In the genomic region with DNA sequence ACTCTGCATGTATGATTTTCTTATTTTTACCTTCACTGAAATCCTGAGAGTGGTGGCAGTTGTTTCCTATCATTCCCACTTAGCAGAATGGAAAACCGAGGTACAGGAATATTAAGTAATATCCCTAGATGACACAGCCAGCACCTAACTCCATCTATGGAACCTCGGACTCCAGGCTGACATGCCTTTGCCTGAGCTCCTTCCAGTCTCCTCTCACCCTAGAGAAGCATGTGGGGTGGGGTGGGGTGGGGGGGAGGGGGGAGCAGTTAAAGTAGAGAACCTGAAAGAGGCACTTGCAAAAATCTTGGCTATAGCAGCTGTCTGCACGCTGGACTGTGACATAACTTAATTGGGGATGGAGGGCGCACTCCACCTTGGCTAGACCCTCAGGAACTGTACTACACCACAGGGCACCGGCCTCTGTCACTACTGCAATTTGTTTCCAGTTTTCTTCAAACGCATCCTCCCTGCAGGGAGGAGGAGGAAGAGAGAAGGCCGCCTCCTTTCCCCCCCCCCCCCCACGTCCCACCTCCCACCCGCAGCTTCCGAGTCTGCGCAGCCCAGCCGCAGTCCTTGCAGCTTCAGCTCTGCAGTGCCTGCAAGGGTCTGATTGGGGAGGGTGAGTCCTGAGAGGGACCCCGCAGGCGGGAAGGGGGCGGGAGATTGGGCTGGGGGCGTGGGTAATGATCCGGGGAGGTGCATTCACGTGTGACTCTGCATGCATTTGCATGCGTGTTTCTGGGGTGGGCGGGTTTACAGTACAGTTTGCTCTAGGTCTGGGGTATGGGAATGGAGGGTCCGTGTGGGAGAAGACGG, we compare ENCODE assay signal across 12 mouse cellular contexts. TPM values are rescaled to one million over a fixed set of nuclear protein-coding genes. Genes with fewer than 3 reads are reported as not detected.
A peak's percentile ranks its signal among the peaks of the same experiment; 100 is the strongest.
DNase-seq lines count a peak whose midpoint lies in the region; ATAC-seq lines count a peak whose summit lies in the region.
"Had no signal": no experiment of that assay in that cellular context is flagged by ENCODE, and none has a peak within 500 bp of the region (broad histone marks: within the 10 kb centered on the region; RNA-seq: fewer than 3 reads in every experiment).

No protein-coding gene starts in this region.

- no peak overlapping the region for H3K9ac ChIP-seq in stomach, embryonic 16.5 days (ENCODE audit: low read length)
- H3K9ac ChIP-seq: limb, embryonic 15.5 days had no signal

- WGBS in midbrain, embryonic 10.5 days = 7% methylated on average over 21 of the region's 22 CpGs
- WGBS in stomach, embryonic 16.5 days = 5% methylated on average over 22 of the region's 22 CpGs

- ATAC-seq in stomach, embryonic 16.5 days (ENCODE audit: insufficient read depth, low FRiP score) = 0 out of 2 replicates have a peak, but pooled peaks have one; percentile 13
- no peak for ATAC-seq in activated CD4-positive, CD25-positive, alpha-beta regulatory T cell, adult 4 months

- no peak overlapping the region for H3K27ac ChIP-seq in midbrain, embryonic 10.5 days (replicated peaks)
- H3K27ac ChIP-seq in stomach, embryonic 16.5 days (ENCODE audit: low read length) = no peak overlapping the region
- H3K27ac ChIP-seq: limb, embryonic 15.5 days had no signal

- peaks cover 6% of the 10 kb centered on the region for H3K4me1 ChIP-seq in midbrain, embryonic 10.5 days
- no peaks in the 10 kb centered on the region for H3K4me1 ChIP-seq in stomach, embryonic 16.5 days (ENCODE audit: control insufficient read depth, insufficient read depth, low read length)
- H3K4me1 ChIP-seq: limb, embryonic 15.5 days had no signal

- DNase-seq in retina, postnatal 1 day = peak; percentile 43
- no peak for DNase-seq in retina, embryonic 14.5 days (ENCODE audit: low spot score)
- peak; percentile 16 to 19 for DNase-seq in frontal cortex, postnatal 36 days (ENCODE audit: low spot score in 2 of 2)
- DNase-seq in midbrain, embryonic 10.5 days (ENCODE audit: low spot score) = peak; percentile 15
- no peak for DNase-seq in heart, adult 18-20 months
- DNase-seq in kidney, adult 18-20 months = no peak
- DNase-seq: thymus, postnatal 14 days had no signal

- H3K4me3 ChIP-seq in midbrain, embryonic 10.5 days = peak overlapping the region; percentile 43
- no peak overlapping the region for H3K4me3 ChIP-seq in stomach, embryonic 16.5 days (replicated peaks; ENCODE audit: low read length)
- H3K4me3 ChIP-seq: limb, embryonic 15.5 days had no signal

- H3K4me2 ChIP-seq in stomach, embryonic 16.5 days (ENCODE audit: low read depth, low read length) = no peak overlapping the region
- H3K4me2 ChIP-seq: limb, embryonic 15.5 days had no signal

- H3K9me3 ChIP-seq in midbrain, embryonic 10.5 days (replicated peaks) = no peaks in the 10 kb centered on the region
- no peaks in the 10 kb centered on the region for H3K9me3 ChIP-seq in stomach, embryonic 16.5 days (replicated peaks; ENCODE audit: control insufficient read depth, low read length)
- H3K9me3 ChIP-seq: G1E; limb, embryonic 15.5 days had no signal

- H3K36me3 ChIP-seq in midbrain, embryonic 10.5 days = no peaks in the 10 kb centered on the region
- no peaks in the 10 kb centered on the region for H3K36me3 ChIP-seq in stomach, embryonic 16.5 days (ENCODE audit: control insufficient read depth, insufficient read depth, low read length)
- H3K36me3 ChIP-seq: G1E; limb, embryonic 15.5 days had no signal

- no peaks in the 10 kb centered on the region for H3K27me3 ChIP-seq in midbrain, embryonic 10.5 days (ENCODE audit: low read depth, poor library complexity, severe bottlenecking)
- H3K27me3 ChIP-seq in stomach, embryonic 16.5 days (ENCODE audit: control insufficient read depth, insufficient read depth, low read length) = no peaks in the 10 kb centered on the region
- H3K27me3 ChIP-seq: limb, embryonic 15.5 days had no signal

RNA-seq across cellular contexts. Expression of gene Gm20715, which starts 4.8 kb away (rescaled TPM):
- polyA plus RNA-seq in midbrain, embryonic 10.5 days (2016; fragmentation: Nextera tagmentation; extraction: Ambion mirVana) = not detected in 2 replicates
- polyA plus RNA-seq in stomach, embryonic 16.5 days (2015; fragmentation: Nextera tagmentation; extraction: Ambion mirVana) = not detected in 2 replicates
- not detected for total RNA-seq in heart, adult 18-20 months (2021)
- not detected for polyA plus RNA-seq in activated CD4-positive, CD25-positive, alpha-beta regulatory T cell, adult 4 months (2017; shearing (Covaris generic))
- polyA plus RNA-seq: G1E; heart, embryonic 14.5 days; limb, embryonic 15.5 days had no signal

RNA-seq across cellular contexts. Expression of gene Smim17, which starts 16.3 kb away (rescaled TPM):
- polyA plus RNA-seq in midbrain, embryonic 10.5 days (2016; fragmentation: Nextera tagmentation; extraction: Ambion mirVana) = 0.48 and 0.91 TPM in 2 replicates
- 0.31 TPM in 1 of 2 replicates, not detected in the other for polyA plus RNA-seq in stomach, embryonic 16.5 days (2015; fragmentation: Nextera tagmentation; extraction: Ambion mirVana)
- total RNA-seq in heart, adult 18-20 months (2021) = not detected
- not detected for polyA plus RNA-seq in activated CD4-positive, CD25-positive, alpha-beta regulatory T cell, adult 4 months (2017; shearing (Covaris generic))
- total RNA-seq: G1E had no signal
- polyA plus RNA-seq: G1E; heart, embryonic 14.5 days had no signal

RNA-seq across cellular contexts. Expression of gene Olfr1344, which starts 23.7 kb away (rescaled TPM):
- polyA plus RNA-seq in midbrain, embryonic 10.5 days (2016; fragmentation: Nextera tagmentation; extraction: Ambion mirVana) = 0.19 TPM in 1 of 2 replicates, not detected in the other
- not detected in 2 replicates for polyA plus RNA-seq in stomach, embryonic 16.5 days (2015; fragmentation: Nextera tagmentation; extraction: Ambion mirVana)
- not detected for total RNA-seq in heart, adult 18-20 months (2021)
- not detected for polyA plus RNA-seq in activated CD4-positive, CD25-positive, alpha-beta regulatory T cell, adult 4 months (2017; shearing (Covaris generic))
- polyA plus RNA-seq: G1E; heart, embryonic 14.5 days; limb, embryonic 15.5 days had no signal

RNA-seq across cellular contexts. Expression of gene Zfp28, which starts 31.7 kb away (rescaled TPM):
- 10.2 and 12.7 TPM in 2 replicates for polyA plus RNA-seq in midbrain, embryonic 10.5 days (2016; fragmentation: Nextera tagmentation; extraction: Ambion mirVana)
- polyA plus RNA-seq in stomach, embryonic 16.5 days (2015; fragmentation: Nextera tagmentation; extraction: Ambion mirVana) = 6.4 and 6.7 TPM in 2 replicates
- 1 to 10 TPM; 2.8 to 3.7 TPM for total RNA-seq in heart, adult 18-20 months (2021)
- polyA plus RNA-seq in activated CD4-positive, CD25-positive, alpha-beta regulatory T cell, adult 4 months (2017; shearing (Covaris generic)) = 1 to 10 TPM; 1.9 to 5.9 TPM

RNA-seq across cellular contexts. Expression of gene Olfr1336, which starts 41.1 kb away (rescaled TPM):
- not detected in 2 replicates for polyA plus RNA-seq in midbrain, embryonic 10.5 days (2016; fragmentation: Nextera tagmentation; extraction: Ambion mirVana)
- not detected in 2 replicates for polyA plus RNA-seq in stomach, embryonic 16.5 days (2015; fragmentation: Nextera tagmentation; extraction: Ambion mirVana)
- not detected for total RNA-seq in heart, adult 18-20 months (2021)
- polyA plus RNA-seq in activated CD4-positive, CD25-positive, alpha-beta regulatory T cell, adult 4 months (2017; shearing (Covaris generic)) = under 1 TPM in 1 of 2 experiments, not detected in 1; 0.11 TPM
- polyA plus RNA-seq: G1E; heart, embryonic 14.5 days; limb, embryonic 15.5 days had no signal

Comparison
In these comparisons a context has a peak if more than half of its experiments do, and no peak if none do; other contexts are left out.
1. DNase-seq: peak in retina, postnatal 1 day (single experiment), frontal cortex, postnatal 36 days (2 of 2) and midbrain, embryonic 10.5 days (single experiment); none in retina, embryonic 14.5 days (single experiment), heart, adult 18-20 months (0 of 2) and kidney, adult 18-20 months (single experiment).